Mouse (Mus musculus) inflammation-experienced regulatory T-cells, adult 16 weeks (primary cell): ENCODE data around the gene Gm20852. TPM values are rescaled to one million over a fixed set of nuclear protein-coding genes. Genes with fewer than 3 reads are reported as not detected.

Source experiments
- polyA plus RNA-seq: library from polyadenylated mRNA; unstranded; fragments of 100-300 nt; shearing (Covaris generic); gene quantifications from one replicate; pipeline ENCODE4 v1.2.1, GENCODE M21; 2017

The Gm20852 gene
- polyA plus RNA-seq = not detected

DNA sequence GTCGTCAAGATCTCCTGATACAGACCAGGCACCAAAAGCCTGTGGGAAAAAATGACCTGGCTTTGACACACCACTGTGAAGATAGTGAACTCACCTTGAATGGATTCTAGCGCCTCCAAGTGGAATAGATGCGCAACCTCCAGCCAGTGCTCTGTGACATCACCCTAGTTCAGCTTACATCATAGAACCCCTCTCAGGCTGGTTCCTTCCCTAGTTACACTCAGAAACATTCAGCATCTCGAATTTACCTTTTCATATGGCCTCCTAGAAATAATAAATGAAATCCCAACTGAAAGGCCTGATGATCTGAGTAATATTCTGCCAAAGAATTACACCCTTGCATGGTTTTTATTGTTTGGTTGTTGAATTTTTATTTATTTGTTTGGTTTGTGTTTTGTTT, at the start of gene Gm20852:
TSS of gene Gm20852 (minus strand) at position 101 of the 400 bp plus-strand sequence.

